Mouse (Mus musculus): ENCODE results near the gene Dtl. TPM values are rescaled to one million over a fixed set of nuclear protein-coding genes. Genes with fewer than 3 reads are reported as not detected.

Gene Dtl
- total RNA-seq, 1 experiment: 43.6 TPM

GRCm38 (mm10) chr1:191496676-191497075, 78.7 kb downstream of the Dtl start:
- no peak for DNase-seq (ENCODE audit: low read depth, low spot score)
- 0 out of 2 replicates have a peak, but pooled peaks cover 3% of the 10 kb centered on the region for H3K9me3 ChIP-seq (ENCODE audit: control insufficient read depth, insufficient read depth, low read depth, low read length)
- TF ChIP-seq ZC3H11A (IDR thresholded peaks at IDR 0.05; ENCODE audit: borderline replicate concordance, low read depth, low read length) (no peak), HCFC1 (IDR thresholded peaks at IDR 0.05; ENCODE audit: borderline replicate concordance, insufficient read depth, low read length) (no peak), MAFK (IDR thresholded peaks at IDR 0.05; ENCODE audit: insufficient read depth, low read depth, low read length) (no peak), CHD2 (IDR thresholded peaks at IDR 0.05; ENCODE audit: low read depth, low read length) (no peak), ZNF384 (IDR thresholded peaks at IDR 0.05; ENCODE audit: low read depth, low read length) (no peak)
- H3K4me3 ChIP-seq (ENCODE audit: insufficient read depth in 1 of 2, low read depth in 1 of 2, low read length in 2 of 2, poor library complexity in 1 of 2, severe bottlenecking in 1 of 2): no peak overlapping the region
- H3K36me3 ChIP-seq (ENCODE audit: control insufficient read depth, insufficient read depth, low read length, poor library complexity, severe bottlenecking): no peaks in the 10 kb centered on the region
- no peaks in the 10 kb centered on the region for H3K4me1 ChIP-seq (ENCODE audit: control insufficient read depth in 2 of 2, insufficient read depth in 2 of 2, low read length in 2 of 2, poor library complexity in 1 of 2)
- H3K9ac ChIP-seq (ENCODE audit: insufficient read depth, low read depth, low read length, poor library complexity, severe bottlenecking): no peak overlapping the region
- H3K27ac ChIP-seq (ENCODE audit: insufficient read depth, low read depth, low read length, poor library complexity, severe bottlenecking): no peak overlapping the region
- in situ Hi-C loops (cut with MboI; ENCODE audit: low sequenced_read_pairs in 2 of 2, unreplicated experiment in 2 of 2): no loop called here

GRCm38 (mm10) chr1:191495051-191495467, 80.3 kb downstream of the Dtl start:
- Histone ChIP-seq H3K9ac (ENCODE audit: insufficient read depth, low read depth, low read length, poor library complexity, severe bottlenecking) (no peak overlapping the region), H3K9me3 (ENCODE audit: control insufficient read depth, insufficient read depth, low read depth, low read length) (no peaks in the 10 kb centered on the region), H3K36me3 (ENCODE audit: control insufficient read depth, insufficient read depth, low read length, poor library complexity, severe bottlenecking) (no peaks in the 10 kb centered on the region), H3K4me3 (ENCODE audit: insufficient read depth in 1 of 2, low read depth in 1 of 2, low read length in 2 of 2, poor library complexity in 1 of 2, severe bottlenecking in 1 of 2) (no peak overlapping the region), H3K27ac (ENCODE audit: insufficient read depth, low read depth, low read length, poor library complexity, severe bottlenecking) (no peak overlapping the region), H3K4me1 (ENCODE audit: control insufficient read depth in 2 of 2, insufficient read depth in 2 of 2, low read length in 2 of 2, poor library complexity in 1 of 2) (no peaks in the 10 kb centered on the region)
- in situ Hi-C loops (cut with MboI; ENCODE audit: low sequenced_read_pairs in 2 of 2, unreplicated experiment in 2 of 2): no loop called here
- no peak for DNase-seq (ENCODE audit: low read depth, low spot score)
- no peak for TF ChIP-seq HCFC1 (IDR thresholded peaks at IDR 0.05; ENCODE audit: borderline replicate concordance, insufficient read depth, low read length)
- TF ChIP-seq ZNF384 (IDR thresholded peaks at IDR 0.05; ENCODE audit: low read depth, low read length): no peak
- no peak for TF ChIP-seq ZC3H11A (IDR thresholded peaks at IDR 0.05; ENCODE audit: borderline replicate concordance, low read depth, low read length)
- TF ChIP-seq CHD2 (IDR thresholded peaks at IDR 0.05; ENCODE audit: low read depth, low read length): no peak
- TF ChIP-seq MAFK (IDR thresholded peaks at IDR 0.05; ENCODE audit: insufficient read depth, low read depth, low read length): no peak

GRCm38 (mm10) chr1:191494303-191494655, 81.1 kb downstream of the Dtl start:
- TF ChIP-seq MAFK (IDR thresholded peaks at IDR 0.05; ENCODE audit: insufficient read depth, low read depth, low read length) (no peak), ZNF384 (IDR thresholded peaks at IDR 0.05; ENCODE audit: low read depth, low read length) (no peak), HCFC1 (IDR thresholded peaks at IDR 0.05; ENCODE audit: borderline replicate concordance, insufficient read depth, low read length) (no peak), CHD2 (IDR thresholded peaks at IDR 0.05; ENCODE audit: low read depth, low read length) (no peak), ZC3H11A (IDR thresholded peaks at IDR 0.05; ENCODE audit: borderline replicate concordance, low read depth, low read length) (no peak)
- Histone ChIP-seq H3K4me3 (ENCODE audit: insufficient read depth in 1 of 2, low read depth in 1 of 2, low read length in 2 of 2, poor library complexity in 1 of 2, severe bottlenecking in 1 of 2) (no peak overlapping the region), H3K36me3 (ENCODE audit: control insufficient read depth, insufficient read depth, low read length, poor library complexity, severe bottlenecking) (no peaks in the 10 kb centered on the region), H3K27ac (ENCODE audit: insufficient read depth, low read depth, low read length, poor library complexity, severe bottlenecking) (no peak overlapping the region), H3K9ac (ENCODE audit: insufficient read depth, low read depth, low read length, poor library complexity, severe bottlenecking) (no peak overlapping the region), H3K4me1 (ENCODE audit: control insufficient read depth in 2 of 2, insufficient read depth in 2 of 2, low read length in 2 of 2, poor library complexity in 1 of 2) (no peaks in the 10 kb centered on the region), H3K9me3 (ENCODE audit: control insufficient read depth, insufficient read depth, low read depth, low read length) (no peaks in the 10 kb centered on the region)
- in situ Hi-C loops (cut with MboI; ENCODE audit: low sequenced_read_pairs in 2 of 2, unreplicated experiment in 2 of 2): no loop called here
- DNase-seq (ENCODE audit: low read depth, low spot score): no peak

- Histone ChIP-seq H3K4me3 (ENCODE audit: insufficient read depth in 1 of 2, low read depth in 1 of 2, low read length in 2 of 2, poor library complexity in 1 of 2, severe bottlenecking in 1 of 2) (no peak overlapping the region), H3K9me3 (ENCODE audit: control insufficient read depth, insufficient read depth, low read depth, low read length) (no peaks in the 10 kb centered on the region), H3K4me1 (ENCODE audit: control insufficient read depth in 2 of 2, insufficient read depth in 2 of 2, low read length in 2 of 2, poor library complexity in 1 of 2) (no peaks in the 10 kb centered on the region), H3K27ac (ENCODE audit: insufficient read depth, low read depth, low read length, poor library complexity, severe bottlenecking) (no peak overlapping the region), H3K9ac (ENCODE audit: insufficient read depth, low read depth, low read length, poor library complexity, severe bottlenecking) (no peak overlapping the region), H3K36me3 (ENCODE audit: control insufficient read depth, insufficient read depth, low read length, poor library complexity, severe bottlenecking) (no peaks in the 10 kb centered on the region)
- TF ChIP-seq ZNF384 (IDR thresholded peaks at IDR 0.05; ENCODE audit: low read depth, low read length) (no peak), CHD2 (IDR thresholded peaks at IDR 0.05; ENCODE audit: low read depth, low read length) (no peak), HCFC1 (IDR thresholded peaks at IDR 0.05; ENCODE audit: borderline replicate concordance, insufficient read depth, low read length) (no peak), MAFK (IDR thresholded peaks at IDR 0.05; ENCODE audit: insufficient read depth, low read depth, low read length) (no peak), ZC3H11A (IDR thresholded peaks at IDR 0.05; ENCODE audit: borderline replicate concordance, low read depth, low read length) (no peak)
- in situ Hi-C loops (cut with MboI; ENCODE audit: low sequenced_read_pairs in 2 of 2, unreplicated experiment in 2 of 2): no loop called here
- DNase-seq (ENCODE audit: low read depth, low spot score): no peak
Observed at GRCm38 (mm10) chr1:191493476-191494302, 81.7 kb downstream of the Dtl start.
